In genomic region chr2:60071813-60072212, GRCm38 (mm10) we compare ENCODE assay signal across 9 mouse cellular contexts.
A peak's percentile ranks its signal among the peaks of the same experiment; 100 is the strongest.
DNase-seq lines count a peak whose midpoint lies in the region; ATAC-seq and TF ChIP-seq lines count a peak whose summit lies in the region.
"Had no signal": no experiment of that assay in that cellular context is flagged by ENCODE, and none has a peak within 500 bp of the region (broad histone marks: within the 10 kb centered on the region; RNA-seq: fewer than 3 reads in every experiment).

No protein-coding gene starts in this region.

- WGBS in kidney, embryonic 14.5 days, result 42% methylated on average over 8 of the region's 8 CpGs
- 45% methylated on average over 8 of the region's 8 CpGs for WGBS in lung, postnatal 0 days
- 43% methylated on average over 8 of the region's 8 CpGs for WGBS in limb, embryonic 10.5 days
- WGBS in forebrain, embryonic 13.5 days, result 80% methylated on average over 8 of the region's 8 CpGs

- no peak for TF ChIP-seq CTCF in lung, postnatal 0 days (IDR thresholded peaks at IDR 0.05)

- TF ChIP-seq EP300 in lung, postnatal 0 days (IDR thresholded peaks at IDR 0.05), result peak; percentile 52

- H3K4me2 ChIP-seq in kidney, embryonic 14.5 days (replicated peaks; ENCODE audit: low read depth, low read length), result no peak overlapping the region
- H3K4me2 ChIP-seq in lung, postnatal 0 days (replicated peaks; ENCODE audit: low read depth, low read length), result 0 out of 2 replicates have a peak overlapping the region, but pooled peaks have one; percentile 14
- no peak overlapping the region for H3K4me2 ChIP-seq in forebrain, embryonic 13.5 days
- H3K4me2 ChIP-seq: limb, embryonic 12.5 days had no signal

- H3K27me3 ChIP-seq in kidney, embryonic 14.5 days (ENCODE audit: control insufficient read depth, insufficient read depth, low read length), result no peaks in the 10 kb centered on the region
- H3K27me3 ChIP-seq in lung, postnatal 0 days (replicated peaks; ENCODE audit: insufficient read depth, low read length), result no peaks in the 10 kb centered on the region
- no peaks in the 10 kb centered on the region for H3K27me3 ChIP-seq in limb, embryonic 10.5 days (ENCODE audit: low read depth, poor library complexity, severe bottlenecking)
- H3K27me3 ChIP-seq in forebrain, embryonic 13.5 days, result no peaks in the 10 kb centered on the region
- H3K27me3 ChIP-seq: limb, embryonic 12.5 days had no signal

- H3K27ac ChIP-seq in kidney, embryonic 14.5 days (ENCODE audit: low read depth, low read length), result no peak overlapping the region
- H3K27ac ChIP-seq in lung, postnatal 0 days (ENCODE audit: low read length), result peak overlapping the region; percentile 68
- H3K27ac ChIP-seq in limb, embryonic 10.5 days, result no peak overlapping the region
- no peak overlapping the region for H3K27ac ChIP-seq in forebrain, embryonic 13.5 days
- H3K27ac ChIP-seq: limb, embryonic 12.5 days had no signal

- H3K36me3 ChIP-seq in kidney, embryonic 14.5 days (ENCODE audit: control insufficient read depth, insufficient read depth, low read length), result peaks cover 3% of the 10 kb centered on the region; the same call in 1 of the 2 replicates
- H3K36me3 ChIP-seq in lung, postnatal 0 days (ENCODE audit: insufficient read depth, low read length), result no peaks in the 10 kb centered on the region
- H3K36me3 ChIP-seq in limb, embryonic 10.5 days, result peaks cover 34% of the 10 kb centered on the region
- H3K36me3 ChIP-seq in forebrain, embryonic 13.5 days (ENCODE audit: poor library complexity, severe bottlenecking), result no peaks in the 10 kb centered on the region

- H3K9ac ChIP-seq in kidney, embryonic 14.5 days (ENCODE audit: low read depth, low read length), result no peak overlapping the region
- no peak overlapping the region for H3K9ac ChIP-seq in lung, postnatal 0 days (replicated peaks; ENCODE audit: low read depth)
- no peak overlapping the region for H3K9ac ChIP-seq in forebrain, embryonic 13.5 days
- H3K9ac ChIP-seq: limb, embryonic 12.5 days had no signal

- H3K4me1 ChIP-seq in kidney, embryonic 14.5 days (ENCODE audit: control insufficient read depth, insufficient read depth, low read length), result no peaks in the 10 kb centered on the region
- peaks cover 6% of the 10 kb centered on the region; the same call in 1 of the 2 replicates for H3K4me1 ChIP-seq in lung, postnatal 0 days (ENCODE audit: insufficient read depth, low read depth, low read length)
- peaks cover 7% of the 10 kb centered on the region; the same call in 1 of the 2 replicates for H3K4me1 ChIP-seq in limb, embryonic 10.5 days
- H3K4me1 ChIP-seq in forebrain, embryonic 13.5 days, result peaks cover 18% of the 10 kb centered on the region
- H3K4me1 ChIP-seq: limb, embryonic 12.5 days had no signal

- DNase-seq in kidney, adult 11 months, result peak; percentile 33
- peak; percentile 37 to 41 for DNase-seq in heart, postnatal 10 days
- DNase-seq in lung, postnatal 0 days (ENCODE audit: low spot score), result peak; percentile 67
- peak; percentile 8 to 27 for DNase-seq in thymus, postnatal 10 days (ENCODE audit: low spot score in 2 of 2)
- no peak for DNase-seq in cerebellum, adult 11-12 months
- DNase-seq in limb, embryonic 10.5 days (ENCODE audit: low spot score), result no peak

- no peak for ATAC-seq in kidney, embryonic 14.5 days (ENCODE audit: low FRiP score, low TSS enrichment)
- peak; percentile 86 for ATAC-seq in lung, postnatal 0 days
- ATAC-seq in forebrain, embryonic 13.5 days, result no peak

- H3K9me3 ChIP-seq in kidney, embryonic 14.5 days (ENCODE audit: control insufficient read depth, low read length), result no peaks in the 10 kb centered on the region
- H3K9me3 ChIP-seq in lung, postnatal 0 days (ENCODE audit: low read length), result no peaks in the 10 kb centered on the region
- no peaks in the 10 kb centered on the region for H3K9me3 ChIP-seq in limb, embryonic 10.5 days (replicated peaks)
- no peaks in the 10 kb centered on the region for H3K9me3 ChIP-seq in forebrain, embryonic 13.5 days (replicated peaks)
- H3K9me3 ChIP-seq: limb, embryonic 12.5 days had no signal

- H3K4me3 ChIP-seq in kidney, embryonic 14.5 days (ENCODE audit: low read length), result no peak overlapping the region
- no peak overlapping the region for H3K4me3 ChIP-seq in lung, postnatal 0 days (ENCODE audit: low read depth, low read length)
- H3K4me3 ChIP-seq in limb, embryonic 10.5 days, result no peak overlapping the region
- no peak overlapping the region for H3K4me3 ChIP-seq in forebrain, embryonic 13.5 days
- H3K4me3 ChIP-seq: limb, embryonic 12.5 days had no signal

- intact Hi-C loops in heart, postnatal 10 days (cut with DNase I), result no loop called here

Comparison
In these comparisons a context has a peak if more than half of its experiments do, and no peak if none do; other contexts are left out.
1. DNase-seq: peak in kidney, adult 11 months (single experiment), heart, postnatal 10 days (2 of 2), lung, postnatal 0 days (single experiment) and thymus, postnatal 10 days (2 of 2); none in cerebellum, adult 11-12 months (single experiment) and limb, embryonic 10.5 days (single experiment).